Mouse (Mus musculus) gastrocnemius, postnatal 25 days (tissue): ENCODE data around the gene Vmn2r50. TPM values are rescaled to one million over a fixed set of nuclear protein-coding genes. Genes with fewer than 3 reads are reported as not detected.
"Not testable (repeated sequence)": the region's sequence is repeated elsewhere in the genome, so short reads cannot be mapped to it uniquely, and the experiment has no call there.

Experiments
- DNase-seq: peaks from one replicate; pipeline ENCODE4 v3.0.0; 2022
- long read RNA-seq, 2 experiments: library from polyadenylated mRNA; stranded (forward); transcript quantifications; one replicate each; pipeline ENCODE4 v2.0.0; 2021
- total RNA-seq, 2 experiments: library from RNA; stranded (reverse); gene quantifications; 1 replicate in 1 of 2; 2 replicates in 1 of 2; pipeline ENCODE4 v1.2.3; 2021

Gene Vmn2r50
- total RNA-seq = not detected
- long read RNA-seq, experiment 1 = 0 reads
- long read RNA-seq, experiment 2 = 0 reads

DNA sequence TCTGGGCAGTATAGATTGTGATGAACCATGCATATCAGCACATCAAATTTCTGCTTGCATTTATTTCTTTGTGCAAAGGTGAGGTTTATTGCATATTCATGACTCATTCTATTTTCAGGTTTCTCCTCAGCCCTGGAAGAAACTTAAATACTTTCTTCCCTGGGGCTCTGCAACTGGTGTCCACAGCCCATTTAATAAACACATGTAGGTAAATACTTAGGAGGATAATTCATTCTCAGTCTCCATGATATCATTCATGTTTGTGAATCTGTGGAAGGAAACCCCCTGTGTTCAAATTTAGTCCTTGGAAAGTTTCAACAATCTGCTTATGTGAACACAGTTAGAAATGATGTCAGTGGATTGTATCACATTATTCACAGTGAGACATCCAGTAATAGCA is at the start of gene Vmn2r50:
TSS of gene Vmn2r50 (minus strand) at position 101 of the 400 bp plus-strand sequence.
- not testable (repeated sequence) for DNase-seq

DNA sequence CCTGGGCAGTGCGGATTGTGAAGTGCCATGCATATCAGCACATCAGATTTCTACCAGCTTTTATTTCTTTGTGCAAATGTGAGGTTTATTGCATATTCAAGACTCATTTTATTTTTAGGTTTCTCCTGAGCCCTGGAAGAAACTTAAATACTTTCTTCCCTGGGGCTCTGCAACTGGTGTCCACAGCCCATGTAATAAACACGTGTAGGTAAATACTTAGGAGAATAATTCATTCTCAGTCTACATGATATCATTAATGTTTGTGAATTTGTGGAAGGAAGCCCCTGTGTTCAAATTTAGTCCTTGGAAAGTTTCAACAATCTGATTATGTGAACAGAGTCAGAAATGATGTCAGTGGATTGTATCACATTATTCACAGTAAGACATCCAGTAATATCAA is 60.9 kb downstream of the Vmn2r50 start, which contains the start of gene Vmn2r49:
TSS of gene Vmn2r49 (minus strand) at position 101 of the 400 bp plus-strand sequence.
- DNase-seq = not testable (repeated sequence)

Other genes with a start within 250 kb of the Vmn2r50 start
- not detected for gene Vmn2r47, start 212.0 kb downstream of the Vmn2r50 start, total RNA-seq
- gene Vmn2r48, start 99.7 kb downstream of the Vmn2r50 start, total RNA-seq = not detected
- gene Vmn2r49, start 61.0 kb downstream of the Vmn2r50 start, total RNA-seq = not detected
- gene Vmn2r51, start 52.4 kb upstream of the Vmn2r50 start, total RNA-seq = not detected
- not detected for gene Vmn2r52, start 123.3 kb upstream of the Vmn2r50 start, total RNA-seq
- not detected for gene Vmn1r66, start 224.7 kb upstream of the Vmn2r50 start, total RNA-seq